Mouse (Mus musculus): ENCODE measurements around the gene Rbms3. TPM values are rescaled to one million over a fixed set of nuclear protein-coding genes. Genes with fewer than 3 reads are reported as not detected.
A peak's percentile ranks its signal among the peaks of the same experiment; 100 is the strongest.

The Rbms3 gene
- total RNA-seq, 2 experiments from 2014 or later: 19.8 to 27.8 TPM

DNA sequence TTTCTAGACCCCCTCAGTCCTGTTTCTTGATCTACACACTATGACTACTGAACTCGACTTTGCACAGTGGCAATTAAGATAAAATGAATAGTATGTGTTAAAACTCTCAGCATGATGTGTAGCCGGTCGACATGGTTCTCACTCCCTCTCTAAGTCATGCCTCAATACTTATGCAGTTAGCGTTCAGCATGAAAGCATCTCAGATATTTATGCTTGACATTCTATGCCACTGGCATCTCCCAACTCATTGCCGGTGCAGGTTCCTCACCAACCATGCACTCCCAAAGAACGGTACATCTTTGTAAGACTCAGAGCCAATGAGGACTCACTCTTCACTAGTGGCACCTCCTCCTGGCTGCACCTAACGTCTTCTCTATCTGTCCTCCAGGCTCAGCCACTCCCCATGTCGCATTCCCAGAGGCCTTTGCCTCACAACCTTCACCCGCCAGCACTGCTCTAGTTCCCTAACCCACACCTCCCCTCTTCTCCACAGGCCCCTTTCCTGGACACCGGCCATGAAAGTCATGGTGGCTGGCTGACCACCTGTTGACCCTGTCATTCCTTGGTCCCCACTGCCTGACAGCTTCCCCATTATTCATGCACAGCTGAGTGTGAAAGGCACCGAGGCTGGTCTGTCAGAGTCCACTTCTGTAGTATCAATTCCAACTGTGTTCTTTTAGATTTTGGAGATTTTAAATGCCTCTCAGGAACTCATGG lies 561.9 kb downstream of the Rbms3 start:
- DNase-seq (ENCODE audit: low spot score in 2 of 2): no peak

DNA sequence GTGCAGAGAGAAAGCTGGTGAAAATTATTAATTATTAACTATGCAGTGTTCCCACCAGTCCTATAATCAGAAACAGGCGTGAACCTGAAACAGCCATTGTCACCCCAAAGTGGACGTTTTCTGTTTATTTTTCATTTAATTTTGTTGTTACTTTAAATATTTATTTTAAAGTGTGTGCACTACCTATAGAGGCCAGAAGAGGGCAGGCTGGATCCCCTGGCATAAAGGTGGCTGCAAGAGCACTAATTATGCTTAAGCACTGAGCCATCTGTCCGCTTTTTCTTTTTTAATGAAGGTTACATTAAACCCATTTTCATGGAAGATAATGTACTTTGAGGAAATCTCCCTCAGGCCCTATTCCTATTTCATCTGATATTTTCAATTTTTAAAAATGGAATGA lies 563.2 kb downstream of the Rbms3 start:
- DNase-seq (ENCODE audit: low spot score in 2 of 2): no peak

DNA sequence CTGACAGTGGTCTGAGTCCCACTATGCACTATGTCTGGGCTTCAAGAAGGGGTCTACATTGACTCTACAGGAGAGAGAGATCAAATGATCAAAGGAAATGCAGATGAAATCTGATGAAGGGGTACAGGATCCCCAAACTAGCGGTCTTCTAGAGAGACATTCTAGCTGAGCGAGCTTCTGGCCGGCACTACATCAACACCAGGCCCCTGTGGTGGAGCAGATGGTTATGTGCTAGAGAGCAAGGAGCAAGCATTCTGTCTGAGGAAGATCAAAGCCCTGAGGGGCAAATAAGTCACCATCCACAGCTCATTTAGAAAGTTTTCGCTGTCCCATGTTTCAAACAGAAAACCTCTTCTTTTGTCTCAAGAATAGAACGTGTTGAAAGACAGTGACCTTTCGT lies 564.1 kb downstream of the Rbms3 start:
- no peak for DNase-seq (ENCODE audit: low spot score in 2 of 2)

DNA sequence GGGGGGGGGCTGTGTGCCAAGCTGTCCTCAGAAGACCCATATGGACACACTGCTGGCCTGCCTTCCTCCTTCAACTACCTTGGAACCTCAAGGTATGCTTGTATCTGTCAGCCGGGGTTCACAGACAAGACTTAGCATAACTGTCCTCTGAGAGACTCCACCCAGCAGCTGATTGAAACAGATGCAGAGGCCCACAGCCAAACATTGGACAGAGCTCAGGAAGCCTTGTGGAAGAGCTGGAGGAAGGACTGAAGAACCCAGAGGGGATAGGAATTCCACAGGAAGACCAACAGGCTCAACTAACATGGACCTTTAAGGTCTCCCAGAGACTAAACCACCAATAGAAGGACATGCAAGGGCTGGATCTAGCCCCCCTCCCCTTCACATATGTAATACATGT lies 570.1 kb downstream of the Rbms3 start:
- DNase-seq (ENCODE audit: low spot score in 2 of 2): no peak

DNA sequence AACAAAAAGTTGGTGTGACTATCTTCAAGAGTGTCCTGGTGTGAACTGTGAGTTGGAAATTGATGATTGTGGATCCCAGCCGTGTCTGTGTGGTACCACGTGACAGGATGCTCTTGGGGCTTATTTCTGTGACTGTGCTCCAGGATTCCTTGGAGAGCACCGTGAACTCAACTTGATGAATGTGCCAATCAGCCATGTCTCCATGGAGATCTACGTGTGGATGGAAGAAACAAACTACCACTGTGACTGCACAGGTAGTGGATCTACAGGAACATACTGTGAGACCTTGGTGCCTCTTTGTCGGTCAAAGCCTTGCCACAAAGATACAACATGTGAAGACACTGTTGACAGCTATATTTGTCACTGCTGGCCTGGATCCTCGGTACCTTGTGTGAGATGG lies 570.6 kb downstream of the Rbms3 start:
- DNase-seq (ENCODE audit: low spot score in 2 of 2): no peak

DNA sequence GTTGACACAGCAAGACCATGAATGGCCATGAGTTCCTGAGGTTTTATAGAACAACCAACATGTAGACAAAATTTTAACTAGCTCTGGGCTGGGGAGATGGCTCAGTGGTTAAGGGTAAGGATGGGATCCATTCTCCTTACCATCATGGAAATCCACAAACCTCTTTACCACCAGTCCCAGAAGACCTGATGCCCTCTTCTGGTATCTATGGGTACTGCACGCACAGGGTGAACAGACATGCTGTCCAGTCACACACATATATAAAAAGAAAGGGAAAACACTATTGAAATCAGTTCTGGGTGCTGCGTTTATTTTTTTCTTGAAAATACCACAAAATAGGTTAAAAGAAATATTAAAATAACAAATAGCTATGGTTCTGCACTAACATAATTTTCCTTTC lies 577.8 kb downstream of the Rbms3 start:
- DNase-seq (ENCODE audit: low spot score in 2 of 2): no peak

DNA sequence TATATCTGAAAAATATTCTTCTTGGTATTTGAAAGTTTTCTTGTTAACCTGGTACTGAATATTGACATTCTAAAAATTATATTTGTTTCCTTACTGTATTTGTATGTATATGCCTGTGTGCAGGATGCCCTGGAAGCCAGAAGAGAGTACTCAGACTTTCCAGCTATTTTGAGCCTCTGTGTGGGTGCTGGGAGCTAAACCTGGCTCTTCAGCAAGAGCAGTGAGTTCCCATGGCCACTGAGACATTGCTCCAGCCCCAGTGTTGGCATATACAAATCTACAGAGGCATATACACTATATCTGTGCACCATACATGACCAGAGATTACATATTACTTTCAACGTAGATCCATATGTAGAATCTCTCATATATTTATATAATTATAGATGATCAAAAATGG lies 581.1 kb downstream of the Rbms3 start:
- DNase-seq (ENCODE audit: low spot score in 2 of 2): no peak

DNA sequence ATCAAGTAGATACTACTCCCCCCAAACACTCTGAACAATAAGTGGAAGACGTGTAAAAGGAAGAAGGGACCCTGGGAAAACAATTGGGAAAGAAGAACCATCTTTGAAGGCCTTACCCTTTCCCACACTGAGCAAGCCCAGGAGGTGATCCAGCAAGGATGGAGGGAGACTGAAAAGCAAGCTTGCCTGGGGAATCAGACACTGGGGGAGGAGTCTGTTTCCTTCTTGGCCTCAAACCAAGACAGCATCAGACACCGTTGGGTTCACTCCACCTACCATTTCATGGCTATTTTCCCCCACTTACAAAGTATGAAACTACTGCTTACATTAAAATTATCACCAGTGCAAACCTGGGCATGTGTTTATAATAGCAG lies 587.7 kb downstream of the Rbms3 start:
- DNase-seq (ENCODE audit: low spot score in 2 of 2): no peak

DNA sequence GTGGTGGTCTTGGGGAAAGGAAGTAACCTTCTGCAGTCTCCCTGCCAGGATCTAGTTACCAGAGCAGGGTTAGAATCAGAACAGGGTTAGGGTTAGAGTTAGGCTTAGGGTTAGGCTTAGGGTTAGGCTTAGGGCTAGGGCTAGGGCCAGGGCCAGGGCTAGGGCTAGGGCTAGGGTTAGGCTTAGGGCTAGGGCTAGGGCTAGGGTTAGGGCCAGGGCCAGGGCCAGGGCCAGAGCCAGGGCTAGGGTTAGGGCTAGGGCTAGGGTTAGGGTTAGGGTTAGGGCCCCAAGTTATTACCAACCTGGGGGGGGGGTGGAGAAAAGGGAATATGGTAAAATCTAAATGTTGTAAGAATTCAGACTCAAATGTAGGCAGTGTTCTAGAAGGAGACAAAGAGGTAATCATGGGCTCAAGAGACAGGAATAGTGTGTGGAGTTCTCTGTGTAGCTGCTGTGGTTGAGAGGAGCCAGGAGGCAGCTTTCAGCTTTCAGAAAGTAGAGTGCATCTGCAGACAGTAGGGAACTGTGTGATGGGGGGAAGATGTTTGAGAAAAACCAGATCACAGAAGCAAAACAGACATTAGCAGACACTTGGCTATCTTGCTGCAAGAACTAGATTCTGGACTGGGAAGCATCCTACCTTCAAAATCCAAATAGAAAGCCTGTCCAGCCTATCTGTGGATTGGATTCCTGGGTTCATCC lies 588.3 kb downstream of the Rbms3 start:
- no peak for DNase-seq (ENCODE audit: low spot score in 2 of 2)

DNA sequence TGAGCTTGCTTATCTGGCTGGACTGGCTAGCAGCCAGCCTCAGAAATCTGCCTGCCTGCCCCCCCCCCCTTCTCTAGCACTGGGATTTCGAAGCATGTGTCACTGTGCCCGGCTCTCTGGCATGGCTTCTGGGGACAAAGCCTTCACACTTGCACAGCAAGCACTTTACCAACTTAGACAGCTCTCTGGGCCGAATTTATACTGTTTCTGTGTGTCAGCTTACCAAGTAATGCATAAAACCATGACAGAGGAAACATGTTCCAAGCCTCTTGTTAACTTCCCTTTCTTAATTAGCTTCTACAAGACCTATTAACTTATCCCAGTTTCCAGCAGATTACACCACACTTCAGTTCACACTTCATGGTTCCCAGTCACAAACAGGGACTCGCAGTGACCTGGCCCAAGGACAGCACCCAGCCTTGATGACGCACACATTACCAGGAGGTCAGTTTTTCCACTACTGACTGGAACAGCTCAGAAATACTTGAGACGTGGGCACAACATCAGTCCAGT lies 589.7 kb downstream of the Rbms3 start:
- peak; percentile 32 to 55 for DNase-seq (ENCODE audit: low spot score in 2 of 2)

DNA sequence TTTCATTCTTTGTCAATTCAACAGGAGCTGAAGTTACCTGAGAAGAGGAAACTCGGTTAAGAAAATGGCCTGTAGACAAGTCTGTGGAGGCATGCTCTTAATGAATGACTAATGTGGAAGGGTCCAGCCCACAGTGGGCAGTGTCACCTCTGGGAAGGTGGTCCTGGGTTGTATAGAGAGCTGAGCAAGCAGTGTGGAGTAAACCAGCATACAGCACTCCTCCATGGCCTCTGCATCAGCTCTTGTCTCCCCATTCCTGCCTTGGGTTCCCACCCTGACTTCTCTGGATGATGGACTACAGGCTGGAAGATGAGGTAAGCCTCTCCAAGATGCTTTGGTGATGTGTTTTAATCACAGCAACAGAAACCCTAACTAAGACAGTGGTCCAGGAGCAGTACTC lies 597.0 kb downstream of the Rbms3 start:
- DNase-seq (ENCODE audit: low spot score in 2 of 2): no peak

DNA sequence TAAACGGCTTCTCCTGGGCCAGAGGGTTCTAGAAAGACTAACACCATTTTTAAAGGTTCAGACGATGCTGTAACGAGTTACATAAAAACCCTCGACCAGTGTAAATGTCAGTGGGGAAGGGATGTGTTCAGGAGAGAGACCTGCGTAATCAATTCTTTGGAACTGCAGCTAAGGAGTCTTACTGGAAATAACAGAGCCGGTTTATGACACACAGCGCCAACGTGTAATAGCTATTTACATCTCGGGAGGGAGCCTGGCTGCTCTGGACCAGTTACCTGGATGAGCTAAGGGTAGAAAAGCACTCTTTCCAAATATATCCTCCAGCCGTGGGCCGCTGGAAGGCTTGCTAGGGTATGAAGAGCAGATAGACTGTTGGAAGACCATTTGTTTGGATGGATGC lies 598.5 kb downstream of the Rbms3 start:
- DNase-seq (ENCODE audit: low spot score in 2 of 2): no peak

DNA sequence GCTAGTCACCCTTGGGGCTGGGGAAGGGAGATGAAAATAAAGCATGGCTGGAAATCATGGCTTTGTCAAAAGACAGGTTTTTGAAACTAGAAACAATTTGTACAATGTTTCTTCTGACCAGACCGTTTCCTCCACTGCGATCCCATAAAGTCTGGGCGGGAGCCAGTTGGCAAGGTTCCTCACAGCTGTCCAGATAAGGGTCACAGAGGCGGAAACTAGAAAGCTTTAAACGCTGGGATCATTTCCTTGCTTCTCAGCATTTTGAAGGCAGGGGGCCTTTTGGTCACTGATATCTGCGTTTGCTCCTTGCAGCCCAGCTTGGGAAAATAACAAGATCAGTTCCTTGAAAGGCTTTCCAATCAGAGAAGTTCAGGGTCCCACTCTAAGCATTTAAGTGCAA lies 598.9 kb downstream of the Rbms3 start:
- peak; percentile 78 to 81 for DNase-seq (ENCODE audit: low spot score in 2 of 2)

DNA sequence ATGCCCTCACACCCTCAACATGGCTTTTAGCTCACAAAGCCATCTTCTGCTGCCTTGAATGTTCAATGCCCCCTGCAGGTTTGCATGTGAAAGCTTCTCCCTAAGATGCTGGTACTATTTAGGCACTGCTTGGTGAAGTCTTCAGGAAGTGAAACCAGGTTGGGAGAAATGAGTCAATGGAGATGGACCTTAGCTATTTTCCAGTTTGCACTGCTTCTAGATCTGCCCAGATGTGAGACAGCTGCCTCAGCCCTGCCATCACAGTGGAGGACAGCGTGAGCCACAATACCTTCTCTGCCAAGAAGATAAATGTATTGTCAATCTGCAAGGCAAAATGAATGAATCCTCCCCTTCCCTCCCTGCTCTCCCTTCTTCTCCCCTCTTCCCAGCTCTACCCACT lies 599.8 kb downstream of the Rbms3 start:
- no peak for DNase-seq (ENCODE audit: low spot score in 2 of 2)

DNA sequence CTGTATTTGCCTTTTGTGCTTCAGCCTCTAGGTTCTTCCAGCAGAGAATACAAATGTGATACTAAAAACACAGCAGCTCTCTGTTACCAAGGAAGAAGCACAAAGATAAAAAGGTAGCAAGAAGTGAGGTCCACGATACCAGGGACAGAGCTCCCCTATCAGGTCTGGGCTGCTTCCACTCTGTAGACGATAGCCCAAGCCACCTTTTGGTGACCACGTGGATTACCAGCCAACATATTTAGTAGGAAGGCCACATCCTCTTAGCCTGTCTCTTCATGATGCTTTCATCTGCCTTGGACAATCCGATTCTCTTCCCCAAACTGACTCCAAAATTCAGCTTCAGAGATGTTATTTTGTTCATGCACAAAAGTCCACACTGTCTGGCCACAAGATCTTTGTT lies 601.1 kb downstream of the Rbms3 start:
- DNase-seq (ENCODE audit: low spot score in 2 of 2): no peak

DNA sequence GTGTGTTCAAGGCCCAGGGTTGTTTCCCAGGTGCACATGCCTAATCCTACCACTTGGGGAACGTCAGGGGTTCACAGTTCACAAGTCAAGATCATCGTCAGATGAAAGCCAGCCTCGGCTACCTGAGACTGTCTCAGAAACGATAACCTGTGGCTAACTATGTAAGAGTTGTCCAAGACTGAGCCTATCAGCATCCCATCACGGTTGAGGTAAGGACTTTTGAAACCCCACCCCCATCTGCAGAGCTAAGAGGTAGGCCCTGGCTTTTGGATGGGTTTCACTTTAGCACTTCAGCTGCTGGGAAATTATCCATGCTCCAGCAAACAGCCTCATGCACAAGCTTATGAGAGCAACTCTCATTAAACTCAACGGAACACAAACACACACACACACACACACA lies 607.6 kb downstream of the Rbms3 start:
- no peak for DNase-seq (ENCODE audit: low spot score in 2 of 2)

DNA sequence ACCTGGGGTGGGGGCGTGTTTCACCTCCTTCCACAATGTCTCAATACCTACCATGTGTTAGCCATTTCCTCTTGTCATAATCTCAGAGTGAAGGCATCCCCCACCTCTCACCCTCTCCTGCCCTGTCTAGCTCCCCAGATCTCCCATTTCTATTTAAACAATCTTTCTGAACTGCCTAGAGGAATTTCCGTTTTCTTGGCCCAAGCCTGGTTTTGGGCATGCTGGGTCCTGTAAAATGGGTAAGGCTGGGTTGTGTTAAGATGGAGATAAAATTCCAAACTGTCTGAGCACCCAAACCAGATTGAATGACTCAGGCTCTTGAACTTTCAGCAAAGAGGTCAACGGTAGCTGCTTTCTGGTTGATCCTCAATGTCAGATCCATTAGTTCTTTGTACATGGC lies 608.2 kb downstream of the Rbms3 start:
- DNase-seq (ENCODE audit: low spot score in 2 of 2): no peak

DNA sequence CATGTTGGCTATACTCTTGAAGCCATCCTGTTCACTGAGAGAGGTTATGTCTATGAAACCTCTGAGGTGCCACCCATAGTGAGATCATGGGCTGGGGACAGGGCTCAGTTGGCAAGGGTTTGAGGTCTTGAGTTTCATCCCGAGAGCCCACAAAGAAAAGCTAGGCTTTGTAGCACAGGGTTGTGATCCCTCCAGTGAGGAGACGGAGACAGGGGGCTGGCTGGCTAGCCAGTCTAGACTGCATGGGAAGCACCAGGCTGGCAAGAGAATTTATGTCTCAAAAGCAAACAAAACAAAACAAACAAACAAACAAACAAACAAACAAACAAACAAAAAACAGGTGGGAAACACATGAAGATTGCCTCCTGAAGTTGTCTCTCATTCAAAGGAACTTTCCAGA lies 609.5 kb downstream of the Rbms3 start:
- DNase-seq (ENCODE audit: low spot score in 2 of 2): no peak

DNA sequence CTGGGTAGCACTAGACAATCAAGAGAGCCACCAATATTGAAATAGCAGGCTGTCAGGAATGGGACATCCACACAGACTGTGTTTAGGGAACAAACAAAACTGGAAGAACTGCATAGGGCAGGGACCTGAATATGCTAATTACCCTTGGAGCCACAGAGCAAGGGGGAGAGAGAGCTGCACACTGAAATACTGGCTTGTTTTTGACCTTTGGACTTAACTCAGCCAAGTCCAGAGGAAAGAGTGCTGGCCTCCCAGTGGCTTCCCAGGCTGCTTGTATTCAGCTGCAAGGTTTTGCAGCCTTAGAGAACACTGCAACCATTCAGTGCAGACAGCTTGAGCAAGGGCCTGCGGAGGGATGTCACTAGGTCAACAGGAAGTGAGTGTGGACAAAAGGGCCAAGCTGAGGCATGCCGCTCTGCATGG lies 611.0 kb downstream of the Rbms3 start:
- DNase-seq (ENCODE audit: low spot score in 2 of 2): no peak

DNA sequence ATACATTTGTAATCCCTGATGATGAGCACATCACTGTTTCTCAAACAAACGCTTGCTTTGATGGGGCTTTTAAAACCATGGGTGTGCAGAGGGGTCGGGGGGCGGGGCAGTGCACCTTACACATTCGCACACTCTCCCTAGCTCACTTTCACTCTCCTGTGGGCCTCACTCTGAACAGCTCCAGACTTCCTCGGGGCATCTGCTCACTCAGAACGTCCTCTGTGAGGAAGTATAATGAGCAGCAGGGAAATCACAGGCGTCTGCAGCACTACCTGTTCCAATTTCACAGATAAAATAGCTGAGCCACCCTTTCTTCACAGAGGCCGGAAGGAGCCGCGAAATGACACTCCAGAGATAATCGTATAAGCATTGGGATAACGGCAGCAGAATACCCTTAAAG lies 611.4 kb downstream of the Rbms3 start:
- no peak for DNase-seq (ENCODE audit: low spot score in 2 of 2)

DNA sequence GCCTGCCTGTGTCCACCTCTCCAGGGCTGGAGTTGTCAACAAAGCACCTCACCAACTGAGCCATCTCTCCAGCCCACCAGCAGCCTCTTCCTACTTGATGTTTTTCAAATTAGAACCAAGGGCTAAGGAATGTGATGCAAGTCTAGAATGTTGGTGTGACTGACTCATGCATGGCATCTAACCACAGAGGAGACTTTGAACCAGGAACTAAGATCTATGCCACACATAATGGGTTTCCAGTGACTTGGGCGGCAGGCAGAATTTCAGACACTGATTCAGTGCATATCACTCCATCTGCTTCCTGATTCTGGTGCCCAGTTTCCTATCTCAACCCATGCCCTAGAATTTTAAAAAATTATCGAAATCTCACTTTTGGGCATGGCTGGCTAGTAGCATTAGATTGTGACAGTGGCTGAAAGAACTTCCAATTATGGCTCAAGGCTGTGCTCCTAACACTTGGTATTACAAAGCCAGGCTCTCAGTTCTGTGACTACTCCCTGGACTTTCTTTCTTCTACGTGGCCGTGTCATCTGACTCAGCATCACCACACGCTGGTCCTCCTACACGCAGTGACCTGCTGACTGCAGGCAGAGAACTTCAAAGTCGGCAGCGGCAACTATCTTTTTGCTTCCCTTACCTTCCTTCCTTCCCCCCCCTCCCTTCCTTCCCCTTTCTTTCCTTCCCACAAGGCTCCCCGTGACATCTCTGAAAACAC lies 613.0 kb downstream of the Rbms3 start:
- DNase-seq (ENCODE audit: low spot score in 2 of 2): no peak

DNA sequence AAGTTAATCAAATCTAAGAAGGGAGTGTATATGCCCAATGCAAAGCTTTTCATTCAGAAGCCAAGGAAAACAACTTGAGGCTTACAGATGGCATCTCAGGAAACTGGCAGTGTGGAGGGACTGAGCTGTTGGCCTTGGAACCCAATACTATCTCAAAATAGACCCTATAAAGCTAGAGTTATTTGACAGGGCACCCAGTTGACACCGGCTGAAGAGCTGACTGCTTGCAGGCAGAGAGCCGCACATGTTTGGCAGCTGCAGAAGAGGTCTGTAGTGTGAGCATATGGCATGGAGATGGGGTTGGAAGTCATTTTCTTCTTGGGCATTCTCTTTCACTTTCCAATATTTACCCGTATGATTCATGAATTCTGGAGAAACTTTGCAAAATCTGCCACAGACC lies 616.3 kb downstream of the Rbms3 start:
- DNase-seq (ENCODE audit: low spot score in 2 of 2): no peak

Measured in adrenal gland, adult 18-20 months (tissue).